Mouse (Mus musculus) cerebellum, adult 9-10 months (tissue): ENCODE data around the gene Dmgdh.

Experiments
- DNase-seq: peaks from one replicate; pipeline ENCODE4 v3.0.0; 2022

The Dmgdh gene

DNA sequence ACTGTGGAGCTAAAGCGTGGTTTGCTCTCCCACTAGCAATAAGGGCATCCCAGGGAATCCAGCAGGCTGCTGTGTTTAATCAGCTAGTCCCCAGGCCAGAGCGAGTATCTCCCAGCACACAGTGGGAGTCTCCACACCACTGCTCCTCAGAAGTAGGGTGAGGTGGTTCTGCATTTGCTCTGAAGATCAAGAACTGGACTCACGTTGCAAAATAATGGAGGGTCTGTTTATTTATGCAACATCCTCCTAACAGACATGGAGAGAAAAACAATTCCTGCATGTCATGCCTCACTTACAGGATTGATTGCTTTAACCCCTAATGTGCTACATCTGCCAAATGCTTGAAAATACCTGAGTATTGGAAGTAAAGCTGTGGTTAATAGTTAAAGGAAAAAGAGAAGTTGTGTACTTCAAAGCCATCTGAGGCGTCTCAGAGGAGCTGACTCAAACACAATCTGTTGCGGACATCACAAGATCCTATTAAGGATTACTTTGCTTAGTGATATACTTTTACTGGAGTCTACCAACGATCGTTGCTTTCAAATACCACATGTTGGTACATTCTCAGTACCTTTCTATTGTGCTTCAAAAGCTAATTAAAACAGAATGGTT lies 99.6 kb downstream of the Dmgdh start:
- DNase-seq, result no peak

DNA sequence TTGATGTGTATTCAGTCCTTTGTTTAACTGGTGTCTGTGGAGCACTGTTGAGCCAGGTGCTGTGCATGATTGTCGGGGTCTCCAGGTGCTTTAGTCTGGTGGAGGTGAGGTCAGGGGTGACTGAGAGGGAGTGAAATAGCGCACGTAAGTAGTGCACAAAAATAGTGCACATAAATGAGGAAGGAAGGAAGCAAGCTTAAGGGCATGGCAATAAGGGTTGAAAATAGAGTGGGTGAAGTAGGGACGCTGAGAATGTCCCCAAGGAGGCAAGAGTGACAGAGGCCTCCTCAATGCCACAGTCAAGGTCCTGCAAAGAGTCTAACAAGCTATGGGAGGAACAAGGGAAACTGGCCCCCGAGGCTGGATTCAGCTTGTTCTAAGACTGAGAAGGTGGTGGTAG lies 108.6 kb downstream of the Dmgdh start:
- no peak for DNase-seq

DNA sequence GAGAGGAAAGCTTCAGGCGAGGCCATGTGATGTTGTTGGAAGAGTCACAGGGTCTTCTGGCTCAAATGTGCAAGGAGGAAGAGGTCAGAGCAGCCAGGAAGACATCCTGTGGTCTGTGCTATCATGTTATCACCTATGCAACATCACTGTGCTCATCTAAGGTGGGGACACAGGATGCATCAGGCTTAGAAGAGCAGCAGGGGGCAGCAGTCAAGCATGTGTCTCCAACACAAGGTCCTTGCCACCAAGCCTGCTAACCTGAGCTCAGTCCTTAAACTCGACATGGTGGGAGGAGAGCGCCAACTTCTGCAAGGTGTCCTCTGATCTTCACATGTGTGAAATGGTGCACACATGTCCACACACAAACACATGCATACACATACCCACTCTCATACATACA lies 111.1 kb downstream of the Dmgdh start:
- no peak for DNase-seq

DNA sequence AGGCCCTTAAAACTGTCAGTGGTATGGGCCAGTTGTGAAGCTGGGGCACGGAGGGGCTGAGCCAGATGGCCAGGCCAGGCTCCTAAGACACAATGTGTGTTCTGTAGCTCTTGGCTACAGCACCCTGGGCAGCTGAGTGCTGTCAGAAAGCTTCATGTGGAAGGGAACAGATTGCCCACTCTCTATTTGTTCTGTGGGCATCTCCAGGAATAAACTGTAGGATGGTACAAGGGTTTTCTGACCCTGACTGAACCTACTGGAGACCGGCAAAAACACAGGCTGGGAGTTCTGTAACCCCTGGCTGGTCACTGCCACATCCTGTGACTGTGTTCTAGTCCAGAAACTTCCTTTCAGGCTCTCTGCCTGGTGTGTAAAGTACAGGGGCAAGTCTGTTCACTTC lies 111.8 kb downstream of the Dmgdh start:
- peak; percentile 61 for DNase-seq

DNA sequence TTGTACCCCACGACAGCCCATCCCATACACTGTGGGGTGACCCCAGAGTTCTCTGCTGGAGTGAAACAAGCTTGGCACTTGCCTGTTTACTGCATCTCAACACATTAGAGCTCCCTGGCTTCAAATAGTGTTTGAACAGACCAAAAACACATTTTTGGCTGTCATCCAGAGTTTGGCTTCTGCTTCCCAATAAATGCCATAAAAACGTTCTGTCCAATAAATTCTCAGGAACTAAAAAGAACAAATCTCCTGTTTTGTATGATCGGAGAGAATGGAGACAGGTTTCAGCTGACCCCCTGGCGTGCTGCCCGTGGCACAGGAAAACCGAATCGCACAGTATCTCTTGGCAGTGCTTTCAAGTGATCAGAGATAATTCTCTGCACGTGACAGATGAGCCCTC lies 113.4 kb downstream of the Dmgdh start:
- DNase-seq, result peak; percentile 77

DNA sequence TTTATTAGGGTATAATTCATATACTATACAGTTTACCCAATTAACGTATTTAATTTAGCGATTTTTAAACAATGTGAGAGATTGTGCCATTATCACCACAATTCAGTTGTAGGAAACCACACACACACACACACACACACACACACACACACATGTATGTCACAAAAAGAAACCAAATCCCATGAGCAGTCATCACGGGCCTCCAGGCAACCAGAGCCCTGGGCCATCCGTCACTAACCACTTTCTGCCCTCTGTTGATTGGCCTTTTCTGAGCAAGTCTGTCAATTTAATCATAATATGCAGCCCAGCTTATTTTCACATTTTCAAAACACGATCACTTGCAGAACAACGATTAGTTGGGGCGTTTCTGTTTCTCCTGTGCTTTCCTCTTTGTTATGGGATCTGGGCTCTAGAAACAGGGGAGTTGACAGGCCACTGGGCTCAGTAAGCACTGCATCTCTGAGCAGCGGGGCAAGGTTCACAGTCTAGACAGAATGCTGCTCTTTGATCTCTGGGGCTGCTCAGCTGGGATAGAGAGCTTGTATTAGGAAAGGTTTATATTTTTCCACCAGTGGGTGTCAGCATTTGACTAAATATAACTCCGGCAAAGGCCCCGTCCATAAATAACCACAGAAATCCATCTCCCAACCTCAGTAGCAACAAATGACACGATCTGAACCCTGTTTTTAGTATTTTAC lies 118.9 kb downstream of the Dmgdh start:
- DNase-seq, result peak; percentile 72

DNA sequence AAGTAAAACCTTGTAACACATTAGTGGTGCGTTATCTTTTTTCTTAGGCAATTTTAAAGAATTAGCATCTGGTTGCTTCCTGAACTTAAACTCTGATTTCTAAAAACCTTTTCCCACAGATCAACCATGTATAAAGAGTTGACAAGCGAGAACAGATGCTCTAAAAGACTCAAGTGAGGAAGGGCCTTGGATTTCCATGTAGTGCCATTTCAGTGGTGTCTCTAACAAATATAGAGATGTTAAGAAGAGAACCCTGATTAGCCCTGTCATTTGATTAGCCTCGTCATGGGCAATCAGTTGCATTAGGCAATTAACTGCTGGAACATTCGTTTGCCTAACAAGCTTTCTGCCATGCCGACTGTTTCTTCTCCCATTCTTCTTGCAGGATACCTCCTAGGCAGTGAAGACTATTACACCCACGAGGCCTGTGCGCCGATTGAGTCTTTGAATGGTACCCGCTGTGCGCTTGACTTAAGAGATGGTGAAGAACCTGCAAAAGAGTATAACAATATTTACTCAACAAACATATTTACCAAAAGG lies 119.5 kb downstream of the Dmgdh start:
- DNase-seq, result no peak

DNA sequence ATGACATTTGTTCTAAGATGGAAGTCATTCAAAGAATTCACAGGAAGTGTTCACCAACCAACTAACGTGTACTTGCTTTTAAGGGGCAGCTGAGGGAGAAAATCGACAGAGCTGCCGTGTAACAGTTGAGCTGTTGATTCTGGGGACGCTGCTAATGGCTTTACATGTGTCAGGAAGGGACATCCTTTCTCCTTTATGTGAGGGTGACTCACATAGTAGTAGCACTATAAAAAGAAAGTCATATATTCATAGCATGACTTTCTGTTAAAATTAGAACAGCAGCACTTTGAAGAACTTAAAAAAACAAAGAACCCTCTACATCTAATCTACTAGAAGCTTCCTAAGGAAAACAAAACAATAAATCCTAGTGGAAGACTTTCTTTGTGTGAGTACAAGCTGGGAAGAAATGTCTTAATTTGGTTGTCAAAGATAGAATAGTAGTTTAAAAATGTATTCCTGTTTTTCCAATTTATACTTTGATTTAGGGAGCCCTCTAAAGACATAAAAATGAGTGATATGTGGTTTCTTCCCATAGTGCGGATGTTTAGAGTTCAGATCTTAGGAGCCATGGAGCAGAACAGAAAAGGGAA lies 122.9 kb downstream of the Dmgdh start:
- DNase-seq, result no peak
